Mouse (Mus musculus) right cerebral cortex, adult 18-20 months (tissue): ENCODE measurements at regions not wholly inside any gene's neighbourhood (a gene's known extent, or its start where the extent isn't known, plus 50 kb on each side); places are given as distances from the start of the nearest gene placed in this dataset.
A peak's percentile ranks its signal among the peaks of the same experiment; 100 is the strongest.

Source experiments
- DNase-seq: peaks from one replicate; pipeline ENCODE4 v3.0.0; 2022; ENCODE audit warnings: mixed read lengths

- DNase-seq, result no peak
Measured at GRCm38 (mm10) chr15:59833232-59833631, 183.2 kb downstream of the 4933412E24Rik start.

GRCm38 (mm10) chr15:59831481-59831880, 184.9 kb downstream of the 4933412E24Rik start:
- DNase-seq, result no peak

DNA sequence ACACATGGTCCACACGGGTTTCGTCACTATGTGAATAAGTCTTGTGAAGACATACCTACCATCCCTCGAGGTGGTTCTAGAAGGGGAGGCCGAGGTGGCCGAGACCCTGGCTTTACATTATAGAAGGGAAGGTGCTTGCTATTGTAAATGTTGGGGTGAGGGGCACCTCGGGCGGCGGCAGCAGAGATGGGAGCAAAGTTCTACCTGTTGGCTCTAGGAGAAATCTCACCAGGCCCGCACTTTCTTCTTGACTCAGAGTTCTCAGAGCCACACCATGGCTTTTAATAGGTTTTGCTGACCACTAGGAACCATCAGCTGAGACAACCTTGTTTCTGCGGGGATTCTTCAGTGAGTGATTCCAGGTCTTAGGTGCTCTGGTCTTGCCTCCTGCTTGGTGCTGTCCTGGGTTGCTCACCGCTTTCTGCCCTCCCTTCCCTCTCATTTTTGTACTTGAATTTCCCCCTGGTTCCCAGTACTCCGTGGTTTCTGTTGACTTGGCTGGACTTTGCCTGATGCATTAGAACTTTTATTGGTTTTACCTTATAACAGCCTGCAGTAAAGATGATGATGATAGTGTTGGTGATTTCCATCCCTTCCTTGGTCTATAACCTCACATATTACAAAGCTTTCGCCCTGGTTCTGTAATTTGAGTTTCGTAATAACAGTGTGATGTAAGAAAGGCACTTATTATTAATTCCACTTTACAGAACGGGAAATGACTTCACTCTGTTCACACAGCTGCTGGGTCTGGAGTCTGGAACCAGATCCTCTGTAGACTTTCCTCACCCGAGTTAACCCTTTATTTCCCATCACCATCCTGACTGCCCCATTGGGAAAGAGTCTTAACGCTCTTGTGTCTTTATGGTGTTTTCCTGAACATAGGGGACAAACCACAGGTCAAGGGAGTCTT, 185.6 kb downstream of the 4933412E24Rik start:
- no peak for DNase-seq

DNA sequence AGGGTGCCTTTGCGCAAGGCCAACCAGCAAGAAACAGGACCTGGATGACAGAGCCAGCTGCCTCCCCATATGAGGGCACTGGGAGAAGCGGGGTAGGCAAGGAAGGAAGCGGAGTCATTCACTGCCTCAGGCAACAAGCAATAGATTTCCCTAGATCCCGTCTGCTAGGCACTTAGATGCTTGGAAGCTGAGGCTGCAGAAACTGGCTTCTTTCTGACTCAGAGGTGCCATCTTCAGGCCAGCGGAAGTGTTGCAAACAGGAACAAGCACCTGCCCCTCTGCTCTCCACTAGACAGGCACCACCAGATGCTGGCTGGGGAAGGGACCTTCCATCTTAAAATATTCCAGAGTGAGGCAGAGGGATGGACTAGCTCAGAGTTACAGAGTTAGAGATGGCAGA, 188.0 kb downstream of the 4933412E24Rik start:
- peak; percentile 85 for DNase-seq

DNA sequence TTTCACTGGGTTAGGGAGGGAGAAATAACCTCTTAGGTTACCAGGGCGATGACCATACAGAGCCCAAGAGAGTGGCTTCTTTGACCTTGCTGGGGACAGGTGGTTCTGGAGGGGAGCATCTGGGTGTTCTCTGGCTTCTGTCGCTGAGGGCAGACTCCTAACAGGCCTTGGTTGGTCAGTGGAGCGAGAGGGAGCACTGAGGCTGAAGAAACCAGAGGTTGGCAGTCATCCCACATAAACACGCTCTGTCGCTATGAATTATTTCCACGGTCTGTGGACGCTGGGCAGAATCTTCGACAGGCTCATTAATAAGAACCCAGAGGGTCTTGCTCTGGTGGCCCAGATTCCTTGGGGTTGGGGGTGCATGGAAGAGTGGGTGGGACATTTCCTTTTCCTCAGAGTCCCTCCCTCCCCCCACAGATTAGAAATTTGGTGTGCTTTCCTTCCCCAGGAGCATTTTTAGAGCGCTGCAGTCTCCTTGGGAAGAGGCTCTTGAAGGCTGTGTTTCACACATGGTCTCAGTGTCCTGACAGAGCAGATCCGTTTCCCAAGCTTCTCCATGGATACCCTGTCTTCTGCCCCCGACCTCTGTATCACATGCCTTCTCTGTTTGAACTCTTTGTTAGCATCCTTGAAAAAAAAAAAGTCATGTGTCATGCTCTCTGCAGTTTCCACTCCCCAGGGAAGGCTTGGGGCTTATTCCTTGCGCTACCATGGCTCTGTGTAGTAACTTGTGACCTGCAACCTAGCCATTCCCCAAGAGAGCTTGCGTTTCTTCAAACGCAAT, 190.1 kb downstream of the 4933412E24Rik start:
- DNase-seq, result no peak

DNA sequence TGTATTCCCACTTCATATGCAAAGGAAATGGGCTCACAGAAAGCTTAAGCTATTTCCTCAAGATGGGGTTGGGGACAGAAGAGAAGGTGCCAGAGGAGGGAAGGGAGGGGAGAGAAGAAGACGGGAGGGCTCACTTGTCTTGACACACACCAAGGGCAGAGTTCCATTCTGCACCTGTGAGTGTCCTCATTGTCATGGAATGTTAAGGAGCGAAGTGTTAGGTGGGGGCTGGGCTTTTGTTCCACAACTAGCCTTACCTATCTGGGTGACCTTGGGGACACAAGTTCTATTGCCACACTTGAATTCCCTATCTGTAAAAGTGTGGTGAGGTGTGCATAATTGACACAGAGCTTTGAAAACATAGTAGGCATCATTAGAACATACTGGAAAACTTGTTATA, 192.5 kb downstream of the 4933412E24Rik start:
- no peak for DNase-seq

- DNase-seq, result no peak
Measured at GRCm38 (mm10) chr15:59822995-59823681, 193.3 kb downstream of the 4933412E24Rik start.

GRCm38 (mm10) chr15:59820317-59820716, 196.1 kb downstream of the 4933412E24Rik start:
- DNase-seq, result no peak

- no peak for DNase-seq
Measured at GRCm38 (mm10) chr15:59816031-59816430, 200.4 kb downstream of the 4933412E24Rik start.

DNA sequence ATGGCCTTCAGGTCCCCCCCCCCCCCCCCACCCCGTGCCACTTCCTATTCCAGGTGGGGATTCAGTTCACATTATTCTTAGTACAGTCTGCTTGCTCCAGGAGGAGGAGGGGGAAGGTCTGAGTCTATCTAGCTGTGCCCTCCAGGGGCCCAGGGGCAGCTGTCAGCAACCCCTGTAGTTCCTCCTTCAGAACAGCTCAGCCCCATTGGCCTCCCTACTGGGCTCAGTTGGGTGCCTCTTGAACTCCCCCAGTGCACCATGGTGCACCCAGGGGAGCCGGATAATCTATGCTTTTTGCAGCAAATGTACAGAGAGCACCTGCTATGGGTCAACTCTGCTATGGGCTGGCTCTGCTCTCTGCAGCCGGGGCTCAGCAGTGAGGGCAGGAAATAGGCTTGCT, 204.8 kb downstream of the 4933412E24Rik start:
- no peak for DNase-seq

GRCm38 (mm10) chr15:59809361-59809760, 207.1 kb downstream of the 4933412E24Rik start:
- no peak for DNase-seq

GRCm38 (mm10) chr15:59807723-59808122, 208.7 kb downstream of the 4933412E24Rik start:
- no peak for DNase-seq

GRCm38 (mm10) chr15:59805771-59806170, 210.6 kb downstream of the 4933412E24Rik start:
- no peak for DNase-seq

DNA sequence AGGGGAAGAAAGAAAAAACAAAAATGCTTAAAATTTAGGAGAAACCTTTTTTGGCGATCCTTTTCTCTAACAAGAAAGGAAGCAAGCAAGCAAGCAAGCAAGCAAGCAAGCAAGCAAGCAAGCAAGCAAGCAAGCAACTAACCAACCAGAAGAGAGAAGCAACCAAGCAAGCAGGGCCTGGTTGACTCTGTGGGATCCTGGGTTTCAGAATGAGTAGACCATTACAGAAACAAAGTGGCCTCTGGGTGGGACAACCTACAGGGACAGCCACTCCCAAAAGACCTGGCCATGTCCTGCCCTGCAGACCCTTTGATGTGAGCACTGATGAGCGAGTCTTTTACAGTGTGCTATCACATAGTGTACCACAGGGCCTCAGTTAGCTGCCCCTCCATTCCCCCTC, 211.6 kb downstream of the 4933412E24Rik start:
- no peak for DNase-seq

DNA sequence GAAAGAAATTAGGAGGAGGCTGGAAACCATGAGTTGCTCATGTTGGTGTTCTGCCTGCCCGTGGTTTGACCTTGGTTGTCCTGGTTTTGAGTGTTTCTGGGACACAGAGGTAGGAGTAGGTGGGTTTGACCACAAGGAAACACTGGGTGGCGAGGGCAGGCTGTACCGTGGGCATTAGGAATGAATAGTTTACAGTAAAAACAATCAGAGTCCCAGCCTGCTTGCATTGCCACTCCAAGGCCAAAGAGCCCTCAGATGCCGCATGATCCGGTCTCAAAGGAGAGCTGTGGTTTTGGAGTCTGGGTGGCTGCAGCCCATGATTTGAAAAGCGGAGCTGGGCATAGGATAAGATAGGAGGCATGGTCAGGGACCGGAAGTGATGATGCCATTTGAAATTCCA, 212.0 kb downstream of the 4933412E24Rik start:
- DNase-seq, result no peak

DNA sequence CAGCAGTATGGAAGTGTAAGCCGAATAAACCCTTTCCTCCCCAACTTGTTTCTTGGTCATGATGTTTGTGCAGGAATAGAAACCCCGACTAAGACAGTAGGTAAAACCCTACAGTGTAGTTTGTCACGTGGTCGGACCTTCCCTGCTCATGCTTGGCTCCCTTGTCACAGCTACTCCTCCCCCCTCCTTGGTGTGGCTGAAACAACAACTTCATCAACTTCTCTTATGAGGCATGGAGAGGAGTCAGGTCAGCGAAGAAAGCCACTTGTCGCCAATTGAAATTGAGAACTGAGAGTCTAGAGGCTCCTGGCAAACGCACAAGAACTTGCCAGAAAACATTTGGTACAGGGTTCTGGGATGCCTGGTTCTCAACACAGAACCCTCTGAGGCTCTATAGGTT, 214.1 kb downstream of the 4933412E24Rik start:
- no peak for DNase-seq

DNA sequence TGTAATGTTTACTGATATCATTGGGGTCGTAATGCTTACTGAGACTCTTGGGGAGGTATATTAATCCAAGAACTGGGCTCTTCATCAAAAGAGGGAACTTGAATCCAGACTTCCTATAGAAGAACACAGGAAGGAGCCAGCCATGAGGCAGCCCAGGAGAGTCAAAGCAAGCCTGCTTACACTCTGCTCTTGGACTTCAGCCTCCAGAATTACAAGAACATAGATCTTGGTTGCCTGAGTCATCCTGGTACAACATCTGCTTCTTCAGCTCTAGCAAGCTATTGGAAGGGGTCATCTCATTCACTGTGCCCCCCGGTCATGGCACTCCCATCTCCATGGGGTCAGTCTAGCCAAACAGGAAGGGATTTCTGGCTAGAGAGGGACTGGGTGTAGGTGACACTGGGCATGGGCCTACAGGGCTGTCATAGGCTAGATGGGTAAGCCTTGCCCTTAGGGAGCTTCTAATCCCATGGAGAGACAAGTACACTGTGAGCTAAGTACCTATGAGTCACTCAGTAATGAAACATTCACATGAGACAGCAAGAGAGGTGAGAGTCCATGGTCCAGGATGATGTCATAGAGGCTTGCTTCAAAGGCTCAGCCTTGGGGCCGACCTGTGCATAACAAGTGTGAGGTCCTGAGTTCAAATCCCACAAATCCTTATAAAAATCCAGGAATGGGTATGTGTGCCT, 217.1 kb downstream of the 4933412E24Rik start:
- DNase-seq, result no peak

- DNase-seq, result peak; percentile 30
Measured at GRCm38 (mm10) chr15:59798486-59798885, 217.9 kb downstream of the 4933412E24Rik start.

GRCm38 (mm10) chr15:59795717-59796116, 220.7 kb downstream of the 4933412E24Rik start:
- DNase-seq, result peak; percentile 66

GRCm38 (mm10) chr15:59794871-59795270, 221.5 kb downstream of the 4933412E24Rik start:
- no peak for DNase-seq

DNA sequence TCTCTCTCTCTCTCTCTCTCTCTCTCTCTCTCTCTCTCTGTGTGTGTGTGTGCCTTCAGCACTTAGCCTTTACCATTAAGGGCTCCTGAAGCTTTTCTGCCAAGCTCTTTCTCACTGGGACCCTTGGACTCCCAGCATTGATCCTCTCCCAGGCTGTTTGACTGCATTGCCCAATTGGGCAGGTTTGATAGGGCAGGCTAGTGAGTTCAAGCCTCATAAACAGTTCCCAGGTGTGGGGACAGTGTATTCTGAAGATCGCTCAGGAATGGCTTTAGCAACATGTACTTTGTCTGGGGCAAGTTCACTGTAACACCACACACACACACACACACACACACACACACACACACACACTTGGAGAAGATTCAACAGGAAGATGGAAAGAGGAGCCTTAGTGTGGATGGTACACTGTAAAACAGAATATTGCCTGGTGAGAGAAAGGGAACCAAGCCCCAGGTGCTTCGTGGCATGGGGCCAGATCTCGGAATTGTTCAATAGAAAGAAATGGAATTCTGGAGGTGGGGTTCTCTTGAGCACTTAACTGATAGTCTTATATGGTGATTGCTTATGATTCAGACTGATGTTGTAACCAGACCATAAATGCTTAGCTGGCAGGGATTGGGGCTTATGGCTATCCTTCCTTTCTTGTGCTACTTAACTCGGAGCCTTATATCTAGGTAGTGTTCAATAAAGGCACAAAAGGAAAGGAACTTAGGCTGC, 229.5 kb downstream of the 4933412E24Rik start:
- DNase-seq, result no peak

- DNase-seq, result no peak
Measured at GRCm38 (mm10) chr15:59785981-59786380, 230.4 kb downstream of the 4933412E24Rik start.
